Mouse (Mus musculus): ENCODE measurements around the gene Rnf220.

GRCm38 (mm10) chr4:117240867-117241266 lies 256.0 kb downstream of the Rnf220 start:
- TF ChIP-seq GATA1 (IDR thresholded peaks at IDR 0.05; ENCODE audit: borderline replicate concordance, low read length) (no peak), FLI1 (IDR thresholded peaks at IDR 0.05; ENCODE audit: low read length) (no peak)

Data from megakaryocyte, embryonic 14.5 days (primary cell).